Mouse (Mus musculus) G1E (cell line): ENCODE results near the gene Galns. TPM values are rescaled to one million over a fixed set of nuclear protein-coding genes. Genes with fewer than 3 reads are reported as not detected.

Source experiments
- ATAC-seq: 2 replicates; pipeline ENCODE4 v1.8.0; 2016; ENCODE audit warnings: mild to moderate bottlenecking; ENCODE audit not compliant: insufficient number of reproducible peaks, poor library complexity, low FRiP score, severe bottlenecking; ENCODE audit errors: extremely low read depth
- DNase-seq: peaks from one replicate; pipeline ENCODE4 v3.0.0; 2012; ENCODE audit warnings: low spot score
- H3K27me3 ChIP-seq: 2 replicates; pipeline ENCODE4 v1.6.1; 2012; ENCODE audit warnings: mild to moderate bottlenecking, low read length, inconsistent platforms; ENCODE audit not compliant: insufficient read depth
- H3K36me3 ChIP-seq: replicated peaks from 2 replicates; pipeline ENCODE3; 2012; ENCODE audit warnings: mild to moderate bottlenecking, inconsistent platforms
- H3K4me1 ChIP-seq: 2 replicates; pipeline ENCODE4 v1.6.1; 2012; ENCODE audit warnings: low read depth, low read length, inconsistent platforms, mixed read lengths; ENCODE audit not compliant: insufficient read depth
- H3K4me3 ChIP-seq: 2 replicates; pipeline ENCODE4 v1.5.1; 2012; ENCODE audit warnings: low read depth, mild to moderate bottlenecking, inconsistent platforms, low read length, moderate library complexity, mixed read lengths
- H3K9me3 ChIP-seq: replicated peaks from 2 replicates; pipeline ENCODE4 v1.6.1; 2012; ENCODE audit warnings: inconsistent platforms
- CTCF ChIP-seq: IDR thresholded peaks from 2 replicates; pipeline ENCODE4 v1.5.1; 2012; ENCODE audit warnings: low read depth, low read length, inconsistent platforms, mixed read lengths
- GATA1 ChIP-seq: IDR thresholded peaks from 2 replicates; pipeline ENCODE4 v1.6.1; 2012; ENCODE audit warnings: borderline replicate concordance, low read length, inconsistent platforms, mixed read lengths
- GATA2 ChIP-seq: IDR thresholded peaks from 2 replicates; pipeline ENCODE4 v1.6.1; 2012; ENCODE audit warnings: low read depth, low read length, inconsistent platforms, borderline replicate concordance
- POLR2AphosphoS5 ChIP-seq: IDR thresholded peaks from 2 replicates; pipeline ENCODE4 v1.6.1; 2012; ENCODE audit warnings: low read depth, low read length, inconsistent platforms; ENCODE audit not compliant: insufficient replicate concordance
- TAL1 ChIP-seq: conservative IDR thresholded peaks from 2 replicates; pipeline ENCODE4 v1.6.1; 2012; ENCODE audit warnings: low read depth, low read length, inconsistent platforms, mixed read lengths
- polyA plus RNA-seq: library from polyadenylated mRNA; stranded (reverse); fragments of >175 nt; gene quantifications from 2 replicates; pipeline ENCODE4 v1.2.3, GENCODE M21; 2012
- total RNA-seq, 2 experiments: library from RNA; stranded (forward) in 1 of 2; stranded (reverse) in 1 of 2; fragments of 200-1000 nt in 1 of 2; fragments of >200 nt in 1 of 2; fragmentation: Nextera tagmentation in 1 of 2; gene quantifications; 2 replicates each; pipeline ENCODE4 v1.2.3; 2014 to 2017

The Galns gene
- total RNA-seq (2014; fragmentation: Nextera tagmentation) = 5.0 and 6.0 TPM in 2 replicates
- 7.6 and 7.9 TPM in 2 replicates for total RNA-seq (2017)
- polyA plus RNA-seq = 2.9 and 3.0 TPM in 2 replicates

GRCm38 (mm10) chr8:122611295-122612133 is at the start of gene Galns, which contains the start of gene Trappc2l:
Galns (minus strand) TSS chr8:122611463.
Trappc2l (plus strand) TSS chr8:122611640.
- TF ChIP-seq POLR2AphosphoS5 (no peak), TAL1 (no peak), GATA1 (no peak), CTCF (no peak), GATA2 (no peak)
- DNase-seq = peak; percentile 86
- Histone ChIP-seq H3K9me3 (no peaks in the 10 kb centered on the region), H3K4me3 (peak within 1 kb of the TSS; percentile 86), H3K36me3 (peaks cover 39% of the 10 kb centered on the region), H3K4me1 (peaks cover 20% of the 10 kb centered on the region), H3K27me3 (peaks cover 6% of the 10 kb centered on the region; the same call in 1 of the 2 replicates)
- peak; percentile 99 for ATAC-seq

GRCm38 (mm10) chr8:122660022-122660421 is 48.8 kb upstream of the Galns start:
- Histone ChIP-seq H3K9me3 (no peaks in the 10 kb centered on the region), H3K4me3 (no peak overlapping the region), H3K36me3 (peaks cover 99% of the 10 kb centered on the region), H3K4me1 (peaks cover 98% of the 10 kb centered on the region), H3K27me3 (no peaks in the 10 kb centered on the region)
- TF ChIP-seq GATA1 (no peak), TAL1 (no peak), CTCF (peak; percentile 61), GATA2 (no peak), POLR2AphosphoS5 (no peak)
- no peak for ATAC-seq
- DNase-seq = no peak

GRCm38 (mm10) chr8:122658807-122659160 is 47.5 kb upstream of the Galns start:
- no peak for ATAC-seq
- H3K9me3 ChIP-seq = no peaks in the 10 kb centered on the region
- peaks cover 98% of the 10 kb centered on the region for H3K4me1 ChIP-seq
- peaks cover 99% of the 10 kb centered on the region for H3K36me3 ChIP-seq
- H3K27me3 ChIP-seq = no peaks in the 10 kb centered on the region
- H3K4me3 ChIP-seq = no peak overlapping the region
- TF ChIP-seq POLR2AphosphoS5 = no peak
- no peak for TF ChIP-seq GATA1
- no peak for TF ChIP-seq CTCF
- no peak for TF ChIP-seq GATA2
- no peak for TF ChIP-seq TAL1
- no peak for DNase-seq

- Histone ChIP-seq H3K27me3 (no peaks in the 10 kb centered on the region), H3K36me3 (peaks cover 99% of the 10 kb centered on the region), H3K4me1 (peaks cover 98% of the 10 kb centered on the region), H3K9me3 (no peaks in the 10 kb centered on the region), H3K4me3 (no peak overlapping the region)
- TF ChIP-seq TAL1 (no peak), CTCF (no peak), GATA1 (no peak), POLR2AphosphoS5 (no peak), GATA2 (no peak)
- ATAC-seq (no peak), DNase-seq (no peak)
These were observed 47.0 kb upstream of the Galns start for GRCm38 (mm10) chr8:122658149-122658806.

- ATAC-seq (peak; percentile 19; the same call in 1 of the 2 replicates), DNase-seq (no peak)
- H3K27me3 ChIP-seq = no peaks in the 10 kb centered on the region
- peaks cover 98% of the 10 kb centered on the region for H3K4me1 ChIP-seq
- no peaks in the 10 kb centered on the region for H3K9me3 ChIP-seq
- 0 out of 2 replicates have a peak overlapping the region, but pooled peaks have one; percentile 4 for H3K4me3 ChIP-seq
- TF ChIP-seq GATA1 (no peak), TAL1 (0 out of 2 replicates have a peak, but pooled peaks have one; percentile 13), CTCF (no peak), POLR2AphosphoS5 (no peak; the same call in 1 of the 2 replicates), GATA2 (no peak)
- H3K36me3 ChIP-seq = peaks cover 99% of the 10 kb centered on the region
These were observed 45.1 kb upstream of the Galns start for GRCm38 (mm10) chr8:122656056-122656999.

- no peak for ATAC-seq
- peaks cover 95% of the 10 kb centered on the region for H3K4me1 ChIP-seq
- no peak for DNase-seq
- no peaks in the 10 kb centered on the region for H3K27me3 ChIP-seq
- TF ChIP-seq GATA1 = no peak
- TF ChIP-seq GATA2 = no peak
- TF ChIP-seq POLR2AphosphoS5 = no peak
- no peak for TF ChIP-seq TAL1
- no peak for TF ChIP-seq CTCF
- peaks cover 100% of the 10 kb centered on the region for H3K36me3 ChIP-seq
- H3K9me3 ChIP-seq = no peaks in the 10 kb centered on the region
- H3K4me3 ChIP-seq = no peak overlapping the region
These were observed 43.5 kb upstream of the Galns start for GRCm38 (mm10) chr8:122654768-122655167.
